Mouse (Mus musculus) lung, postnatal 0 days (tissue): ENCODE measurements around the gene Zmynd10.

Experiments used
- CTCF ChIP-seq: IDR thresholded peaks from 2 replicates; pipeline ENCODE4 v1.5.1; 2016; ENCODE audit warnings: antibody characterized with exemption, mild to moderate bottlenecking
- EP300 ChIP-seq: IDR thresholded peaks from 2 replicates; pipeline ENCODE4 v1.6.1; 2016; ENCODE audit warnings: antibody characterized with exemption, mild to moderate bottlenecking, control low read depth

GRCm38 (mm10) chr9:107599433-107599832 lies 52.3 kb downstream of the Zmynd10 start:
- TF ChIP-seq CTCF (no peak), EP300 (no peak)
